Mouse (Mus musculus) stomach, postnatal 0 days (tissue): Measurements from ENCODE around the gene Edn1. TPM values are rescaled to one million over a fixed set of nuclear protein-coding genes. Genes with fewer than 3 reads are reported as not detected.

Experiments
- ATAC-seq: fragments of 200-750 bp; cut with Nextera tagmentation; 2 replicates; pipeline ENCODE4 v1.8.0; 2017; ENCODE audit not compliant: low FRiP score, low TSS enrichment
- DNase-seq: peaks from one replicate; pipeline ENCODE4 v3.0.0-alpha.2; 2016; ENCODE audit warnings: low spot score
- H3K27ac ChIP-seq: fragments of 300-500 bp; sonication (generic); replicated peaks from 2 replicates; pipeline ENCODE4 v1.5.1; 2014; ENCODE audit warnings: mild to moderate bottlenecking, control low read depth
- H3K27me3 ChIP-seq: fragments of 300-500 bp; sonication (generic); 2 replicates; pipeline ENCODE4 v1.6.1; 2014; ENCODE audit warnings: low read length; ENCODE audit not compliant: control insufficient read depth, insufficient read depth
- H3K36me3 ChIP-seq: fragments of 300-500 bp; sonication (generic); 2 replicates; pipeline ENCODE4 v1.6.1; 2014; ENCODE audit warnings: low read length, mixed read lengths; ENCODE audit not compliant: control insufficient read depth, insufficient read depth
- H3K4me1 ChIP-seq: fragments of 300-500 bp; sonication (generic); replicated peaks from 2 replicates; pipeline ENCODE4 v1.6.1; 2014; ENCODE audit warnings: antibody characterized with exemption; ENCODE audit not compliant: control insufficient read depth, insufficient read depth
- H3K4me2 ChIP-seq: fragments of 300-500 bp; sonication (generic); replicated peaks from 2 replicates; pipeline ENCODE4 v1.6.1; 2014; ENCODE audit warnings: low read depth, mild to moderate bottlenecking, control low read depth, moderate library complexity
- H3K4me3 ChIP-seq: fragments of 300-500 bp; sonication (generic); 2 replicates; pipeline ENCODE4 v1.5.1; 2014; ENCODE audit warnings: low read depth, low read length, control low read depth
- H3K9ac ChIP-seq: fragments of 300-500 bp; sonication (generic); 2 replicates; pipeline ENCODE4 v1.6.1; 2014; ENCODE audit warnings: mild to moderate bottlenecking, low read length, control low read depth, mixed read lengths
- H3K9me3 ChIP-seq: fragments of 300-500 bp; sonication (generic); 2 replicates; pipeline ENCODE4 v1.6.1; 2016; ENCODE audit warnings: low read length; ENCODE audit not compliant: control insufficient read depth
- CTCF ChIP-seq: IDR thresholded peaks from 2 replicates; pipeline ENCODE4 v1.5.1; 2016; ENCODE audit warnings: antibody characterized with exemption, low read depth, mild to moderate bottlenecking, moderate library complexity
- EP300 ChIP-seq: optimal IDR thresholded peaks from 2 replicates; pipeline ENCODE3; 2016; ENCODE audit warnings: antibody characterized with exemption
- WGBS: fragments of 180-500 bp; shearing (Covaris S2); extraction: QIAGEN DNeasy Blood & Tissue Kit; methylation state at CpG from one replicate; pipeline ENCODE4 v1.1.7; 2014; 5-methylcytosine and 5-hydroxymethylcytosine counted together
- polyA plus RNA-seq: library from polyadenylated mRNA; unstranded; fragments of >200 nt; fragmentation: Nextera tagmentation; extraction: Ambion mirVana; gene quantifications from 2 replicates; pipeline ENCODE4 v1.2.1, GENCODE M21; 2015

Edn1 gene
- polyA plus RNA-seq, 1 experiment from 2014 or later: 14.3 TPM

DNA sequence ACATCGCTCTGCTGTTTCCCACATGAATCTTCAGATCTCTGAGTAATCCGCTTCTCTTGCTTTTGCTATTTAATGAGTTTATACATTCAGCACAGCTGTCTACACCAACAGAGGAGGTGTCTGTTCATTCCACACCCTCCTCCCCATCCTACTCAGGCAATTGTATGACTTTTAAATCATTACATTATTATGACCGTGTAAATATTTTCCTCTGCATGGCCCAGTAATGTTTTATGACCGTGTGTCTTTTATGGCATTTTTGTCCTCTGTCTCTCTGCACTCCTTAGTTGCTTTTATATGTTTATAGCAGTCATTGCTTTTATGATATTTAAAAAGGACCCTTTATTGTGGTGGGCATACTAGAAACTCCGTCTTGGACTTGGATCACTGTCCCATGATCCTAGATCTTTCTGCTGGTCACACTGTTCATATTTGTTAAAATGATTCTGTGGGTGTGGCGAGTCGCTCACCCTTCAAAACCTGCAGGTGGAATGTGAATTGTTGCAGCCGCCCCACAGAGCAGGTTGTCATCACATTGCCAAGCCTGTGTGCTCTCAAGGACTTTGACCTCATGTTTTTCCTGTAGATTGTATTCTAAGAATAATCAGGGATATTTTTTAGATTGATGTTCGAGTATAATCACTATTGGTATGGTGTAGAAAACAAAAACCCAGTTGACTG, 24.4 kb upstream of the Edn1 start:
- Histone ChIP-seq H3K9ac (no peak overlapping the region), H3K36me3 (no peaks in the 10 kb centered on the region), H3K4me2 (no peak overlapping the region), H3K4me1 (no peaks in the 10 kb centered on the region), H3K27me3 (no peaks in the 10 kb centered on the region), H3K4me3 (no peak overlapping the region), H3K27ac (no peak overlapping the region), H3K9me3 (no peaks in the 10 kb centered on the region)
- DNase-seq (no peak), ATAC-seq (no peak)
- 57% methylated on average over 9 of the region's 9 CpGs for WGBS
- TF ChIP-seq EP300: no peak
- no peak for TF ChIP-seq CTCF

DNA sequence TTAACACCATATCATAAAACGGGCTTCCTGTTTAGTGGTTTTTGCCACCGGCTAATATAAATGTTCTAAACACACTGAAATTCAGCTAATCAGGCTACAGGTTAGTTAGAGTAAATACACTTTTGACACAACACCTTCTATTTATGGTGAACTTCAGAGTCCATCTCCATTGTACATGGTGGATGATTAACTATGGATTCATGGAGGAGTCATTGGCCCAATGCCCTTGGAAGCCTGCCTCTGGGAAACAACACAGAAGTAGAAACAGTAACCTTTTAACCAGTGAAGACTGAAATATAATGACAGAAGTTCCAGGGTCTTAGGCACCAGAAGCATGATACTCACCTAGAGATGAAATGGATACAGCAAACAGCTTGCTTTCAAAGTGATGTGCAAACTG, 23.5 kb upstream of the Edn1 start:
- no peak for ATAC-seq
- Histone ChIP-seq H3K4me2 (no peak overlapping the region), H3K27ac (no peak overlapping the region), H3K4me3 (no peak overlapping the region), H3K9ac (no peak overlapping the region), H3K4me1 (no peaks in the 10 kb centered on the region), H3K36me3 (no peaks in the 10 kb centered on the region), H3K27me3 (no peaks in the 10 kb centered on the region), H3K9me3 (no peaks in the 10 kb centered on the region)
- DNase-seq: no peak
- no peak for TF ChIP-seq CTCF
- no peak for TF ChIP-seq EP300
- 86% methylated on average over 2 of the region's 2 CpGs for WGBS

DNA sequence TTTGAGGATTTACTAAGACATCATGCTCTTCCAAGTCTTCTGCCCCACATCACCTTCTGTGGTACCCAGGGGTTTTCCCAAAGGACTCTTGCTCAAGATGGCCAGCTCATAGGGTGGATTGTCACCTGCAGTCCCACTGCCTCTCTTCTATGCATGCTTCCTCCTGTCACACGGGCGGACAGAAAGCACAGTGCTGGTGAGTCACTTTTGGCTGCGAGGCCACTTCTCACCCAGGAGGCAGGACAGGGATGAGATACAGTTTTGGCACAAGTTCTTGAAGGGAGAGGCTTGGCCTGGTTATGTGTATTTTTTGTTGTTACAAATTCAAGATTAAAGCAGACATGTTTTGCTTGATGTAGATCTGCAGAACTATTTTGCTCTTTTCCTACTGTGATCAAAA, 15.4 kb upstream of the Edn1 start:
- H3K4me1 ChIP-seq: no peaks in the 10 kb centered on the region
- ATAC-seq (no peak), DNase-seq (no peak)
- H3K36me3 ChIP-seq: no peaks in the 10 kb centered on the region
- no peak overlapping the region for H3K4me3 ChIP-seq
- no peak overlapping the region for H3K27ac ChIP-seq
- no peak overlapping the region for H3K4me2 ChIP-seq
- H3K27me3 ChIP-seq: no peaks in the 10 kb centered on the region
- H3K9ac ChIP-seq: no peak overlapping the region
- TF ChIP-seq CTCF (no peak), EP300 (no peak)
- H3K9me3 ChIP-seq: no peaks in the 10 kb centered on the region
- 61% methylated on average over 3 of the region's 3 CpGs for WGBS

DNA sequence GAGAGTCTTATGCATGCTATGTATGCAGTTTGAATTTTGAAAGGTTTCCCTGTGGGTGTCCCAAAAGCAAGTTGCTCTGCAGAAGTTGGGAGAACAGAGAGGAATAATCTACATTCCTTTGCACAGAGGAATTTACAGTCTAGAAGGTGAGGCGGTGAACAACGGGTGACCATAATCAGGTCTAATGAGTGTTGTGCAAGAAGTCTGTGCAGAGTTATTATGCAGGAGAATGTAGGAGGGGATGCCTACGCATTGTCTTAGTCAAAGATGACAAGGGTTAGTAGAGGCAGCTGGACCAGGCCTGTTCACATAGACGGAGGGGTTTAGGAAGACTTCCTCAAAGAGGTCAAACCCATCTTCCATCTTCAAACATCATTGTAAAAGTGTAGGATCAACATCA, 14.5 kb upstream of the Edn1 start:
- Histone ChIP-seq H3K4me1 (no peaks in the 10 kb centered on the region), H3K4me3 (no peak overlapping the region), H3K9ac (no peak overlapping the region), H3K27ac (no peak overlapping the region), H3K27me3 (no peaks in the 10 kb centered on the region), H3K36me3 (no peaks in the 10 kb centered on the region), H3K9me3 (no peaks in the 10 kb centered on the region), H3K4me2 (no peak overlapping the region)
- no peak for DNase-seq
- TF ChIP-seq CTCF (no peak), EP300 (no peak)
- ATAC-seq: no peak
- 87% methylated on average over 4 of the region's 4 CpGs for WGBS

DNA sequence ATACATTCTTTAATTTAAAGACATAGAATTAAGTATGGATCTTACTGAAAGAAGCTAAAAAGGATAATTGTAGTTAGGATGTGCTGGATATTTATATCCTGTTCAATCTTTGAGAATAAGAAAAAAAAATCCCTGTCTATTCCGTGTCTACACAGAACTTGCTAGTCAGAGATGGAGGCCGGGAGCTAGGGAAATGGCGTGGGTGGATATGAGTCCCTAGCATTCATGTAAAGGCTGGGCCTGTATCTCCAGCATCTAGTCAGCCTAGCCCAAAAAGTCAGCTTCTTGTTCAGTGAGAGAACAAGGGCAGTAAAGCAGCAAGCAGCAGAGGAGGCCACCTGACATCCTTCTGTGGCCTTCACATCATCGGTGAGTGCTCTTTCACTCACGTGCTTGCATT, 8.7 kb upstream of the Edn1 start:
- Histone ChIP-seq H3K4me2 (no peak overlapping the region), H3K36me3 (no peaks in the 10 kb centered on the region), H3K27ac (no peak overlapping the region), H3K9me3 (no peaks in the 10 kb centered on the region), H3K4me3 (no peak overlapping the region), H3K4me1 (no peaks in the 10 kb centered on the region), H3K9ac (no peak overlapping the region), H3K27me3 (no peaks in the 10 kb centered on the region)
- DNase-seq (no peak), ATAC-seq (no peak)
- WGBS: 69% methylated on average over 5 of the region's 5 CpGs
- TF ChIP-seq EP300: no peak
- TF ChIP-seq CTCF: no peak

DNA sequence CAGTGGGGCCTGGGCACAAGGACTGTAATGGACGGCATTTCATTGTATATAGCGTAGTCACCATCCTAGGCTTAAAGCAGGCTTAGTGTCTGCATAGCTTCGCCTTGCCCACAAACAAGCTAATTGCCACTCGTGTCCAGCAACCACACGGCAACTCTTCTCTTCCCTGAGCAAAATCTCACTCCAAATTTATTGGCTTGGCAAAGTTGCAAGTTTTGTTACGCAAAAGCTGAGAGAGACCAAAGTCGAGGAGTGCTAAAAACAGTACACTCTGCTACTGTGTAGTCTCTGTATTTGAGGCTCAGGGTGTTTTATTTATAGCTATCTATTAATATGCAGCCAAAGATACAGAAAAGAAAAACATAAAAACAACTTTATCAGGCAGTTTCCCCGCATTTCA, 3.0 kb upstream of the Edn1 start:
- H3K4me2 ChIP-seq: no peak overlapping the region
- no peaks in the 10 kb centered on the region for H3K9me3 ChIP-seq
- no peak for ATAC-seq
- peak overlapping the region; percentile 40; the same call in 1 of the 2 replicates for H3K27ac ChIP-seq
- H3K4me1 ChIP-seq: peaks cover 5% of the 10 kb centered on the region; the same call in 1 of the 2 replicates
- H3K9ac ChIP-seq: no peak overlapping the region
- no peak for TF ChIP-seq CTCF
- TF ChIP-seq EP300: no peak
- WGBS: 46% methylated on average over 8 of the region's 8 CpGs
- no peak overlapping the region for H3K4me3 ChIP-seq
- no peaks in the 10 kb centered on the region for H3K27me3 ChIP-seq
- no peaks in the 10 kb centered on the region for H3K36me3 ChIP-seq
- DNase-seq: no peak
